Mouse (Mus musculus) skeletal muscle tissue, postnatal 0 days (tissue): ENCODE results near the gene Meig1. TPM values are rescaled to one million over a fixed set of nuclear protein-coding genes. Genes with fewer than 3 reads are reported as not detected.

Experiments
- polyA plus RNA-seq: library from polyadenylated mRNA; unstranded; fragments of >200 nt; fragmentation: Nextera tagmentation; extraction: Ambion mirVana; gene quantifications from 2 replicates; pipeline ENCODE4 v1.2.1, GENCODE M21; 2015

The Meig1 gene
- polyA plus RNA-seq, result 0.39 TPM in 1 of 2 replicates, not detected in the other

DNA sequence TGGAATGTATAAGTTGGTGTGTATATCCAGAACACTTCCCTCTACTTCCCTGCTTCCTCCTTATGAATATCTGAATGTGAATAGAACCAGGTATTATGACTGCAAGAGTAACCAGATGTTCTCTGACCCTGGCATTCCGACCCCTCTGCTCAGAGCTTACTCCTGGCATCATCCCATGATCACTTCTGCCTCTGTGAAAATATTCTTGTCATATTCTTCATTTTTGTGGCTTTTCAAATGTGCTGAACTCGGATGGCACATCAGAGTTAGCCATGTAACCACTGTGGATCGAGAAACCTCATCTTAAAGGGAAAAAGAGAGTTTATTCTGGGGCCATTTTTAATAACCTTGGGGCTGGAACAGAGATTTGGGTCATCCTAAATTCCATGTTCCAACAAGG lies at the start of gene Meig1:
Gene Meig1, minus strand, starts transcription at position 101 of the 400 bp plus-strand sequence.

DNA sequence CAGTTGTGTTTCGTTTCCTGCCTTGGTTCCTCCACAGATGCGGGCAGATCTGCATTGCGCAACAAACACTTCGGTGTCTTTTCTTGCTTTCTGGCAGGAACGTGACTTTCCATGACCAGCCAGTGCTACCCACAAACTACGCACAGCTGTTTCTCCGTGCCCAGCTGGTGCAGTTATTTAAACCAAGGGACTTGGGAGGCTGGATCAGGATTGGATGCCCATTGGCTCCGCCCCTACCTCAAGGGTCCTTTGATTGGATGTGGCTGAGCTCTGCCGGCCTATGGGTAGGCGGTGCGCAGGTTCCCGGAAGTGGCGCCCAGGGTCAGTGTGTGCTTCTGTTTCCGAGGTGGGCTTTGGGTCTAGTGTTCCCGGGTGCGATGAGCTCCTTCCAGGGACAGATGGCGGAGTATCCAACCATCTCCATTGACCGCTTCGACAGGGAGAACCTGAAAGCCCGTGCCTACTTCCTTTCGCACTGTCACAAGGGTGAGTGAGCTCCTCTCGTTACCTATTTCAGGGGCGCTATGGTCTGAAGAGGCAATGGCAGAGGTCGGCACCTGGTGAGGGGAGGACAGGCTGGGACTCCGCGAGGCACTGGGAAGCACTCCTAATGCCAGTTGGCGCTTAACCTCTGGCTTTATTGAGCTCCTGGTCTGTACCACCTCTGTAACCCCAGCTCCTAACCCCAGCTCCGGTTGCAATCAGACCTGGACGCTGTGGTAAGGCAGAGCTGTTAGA lies 1.6 kb upstream of the Meig1 start, which contains the start of gene Dclre1c:
Gene Dclre1c, plus strand, starts transcription at position 291 of the 738 bp plus-strand sequence.

DNA sequence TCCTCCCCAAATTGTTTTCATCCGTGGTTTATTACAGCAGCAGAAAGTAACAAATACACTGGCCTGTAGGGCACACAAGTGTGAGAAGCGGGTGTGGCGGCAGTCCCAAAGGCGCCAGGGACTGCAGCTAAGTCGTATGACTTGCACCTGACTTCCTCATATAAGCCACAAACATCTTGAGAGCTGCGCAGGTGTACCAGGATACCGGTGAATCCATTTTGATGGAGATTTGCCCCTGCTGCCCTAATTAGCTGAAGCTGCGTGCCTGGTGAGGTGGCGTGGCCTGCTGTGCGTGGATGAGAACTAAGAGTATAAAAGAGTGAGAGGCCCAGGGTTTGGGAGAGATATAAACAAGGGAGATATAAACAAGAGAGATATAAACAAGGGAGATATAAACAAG lies 25.3 kb downstream of the Meig1 start, which contains the start of gene Olah:
Gene Olah, minus strand, starts transcription at position 101 of the 400 bp plus-strand sequence.

Other genes starting within 250 kb of the Meig1 start
- gene Nmt2, start 138.4 kb downstream of the Meig1 start, polyA plus RNA-seq, result 11.8 and 12.3 TPM in 2 replicates
- gene Rpp38, start 90.0 kb downstream of the Meig1 start, polyA plus RNA-seq, result 11.2 and 11.4 TPM in 2 replicates
- gene Acbd7, start 86.5 kb downstream of the Meig1 start, polyA plus RNA-seq, result 1.3 and 1.7 TPM in 2 replicates
- not detected in 2 replicates for gene Olah, start 25.4 kb downstream of the Meig1 start, polyA plus RNA-seq
- gene Dclre1c, start 1.5 kb upstream of the Meig1 start, polyA plus RNA-seq, result 2.7 and 3.2 TPM in 2 replicates
- 1.9 and 2.0 TPM in 2 replicates for gene Suv39h2, start 52.4 kb upstream of the Meig1 start, polyA plus RNA-seq
- 1.4 and 1.5 TPM in 2 replicates for gene Gm45902, start 90.1 kb upstream of the Meig1 start, polyA plus RNA-seq
- 31.2 and 34.1 TPM in 2 replicates for gene Hspa14, start 90.2 kb upstream of the Meig1 start, polyA plus RNA-seq
- gene Cdnf, start 90.4 kb upstream of the Meig1 start, polyA plus RNA-seq, result 1.9 and 2.2 TPM in 2 replicates
- 9.0 and 10.6 TPM in 2 replicates for gene Fam107b, start 147.8 kb upstream of the Meig1 start, polyA plus RNA-seq